Mouse (Mus musculus) liver, embryonic 14.5 days (tissue): ENCODE data around the gene 1700024G13Rik.

ENCODE experiments used
- CTCF ChIP-seq: IDR thresholded peaks from 2 replicates; pipeline ENCODE4 v1.5.1; 2016; ENCODE audit warnings: antibody characterized with exemption, low read depth, control low read depth
- EP300 ChIP-seq: IDR thresholded peaks from 2 replicates; pipeline ENCODE4 v1.6.1; 2016; ENCODE audit warnings: antibody characterized with exemption, low read depth

DNA sequence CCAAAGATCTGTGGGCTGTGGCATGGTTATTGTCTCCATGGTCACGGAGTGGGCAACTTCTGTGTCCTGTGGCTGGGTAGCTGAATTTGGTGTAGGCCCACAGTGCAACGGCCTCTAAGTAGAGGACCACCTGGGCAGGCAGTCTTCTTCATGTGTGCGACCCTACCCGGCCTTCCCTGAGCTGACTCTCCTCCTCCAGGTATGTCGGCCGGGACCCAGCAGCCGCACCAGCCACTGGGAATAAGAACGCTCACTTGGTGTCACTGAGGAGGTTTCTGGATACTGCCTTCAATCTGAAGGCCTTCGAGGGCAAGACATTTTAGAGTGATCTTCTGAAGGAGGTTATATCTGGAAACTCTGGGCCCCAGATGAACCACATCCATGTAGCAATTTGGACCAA lies 40.9 kb downstream of the 1700024G13Rik start:
- no peak for TF ChIP-seq CTCF
- no peak for TF ChIP-seq EP300
